Mouse (Mus musculus) embryonic facial prominence, embryonic 10.5 days (tissue): ENCODE results near the gene Farp1. TPM values are rescaled to one million over a fixed set of nuclear protein-coding genes. Genes with fewer than 3 reads are reported as not detected.
A peak's percentile ranks its signal among the peaks of the same experiment; 100 is the strongest.

Experiments
- DNase-seq: peaks from one replicate; pipeline ENCODE4 v3.0.0-alpha.2; 2017; ENCODE audit warnings: low spot score
- H3K27ac ChIP-seq: fragments of 300-500 bp; sonication (generic); replicated peaks from 2 replicates; pipeline ENCODE4 v1.5.1; 2016; ENCODE audit warnings: mild to moderate bottlenecking
- H3K27me3 ChIP-seq: fragments of 300-500 bp; sonication (generic); replicated peaks from 2 replicates; pipeline ENCODE4 v1.6.1; 2016; ENCODE audit warnings: low read depth, mild to moderate bottlenecking; ENCODE audit not compliant: poor library complexity, severe bottlenecking
- H3K36me3 ChIP-seq: fragments of 300-500 bp; sonication (generic); replicated peaks from 2 replicates; pipeline ENCODE4 v1.6.1; 2016; ENCODE audit warnings: mild to moderate bottlenecking, moderate library complexity
- H3K4me1 ChIP-seq: fragments of 300-500 bp; sonication (generic); 2 replicates; pipeline ENCODE4 v1.6.1; 2016
- H3K4me3 ChIP-seq: fragments of 300-500 bp; sonication (generic); 2 replicates; pipeline ENCODE4 v1.5.1; 2016; ENCODE audit warnings: mild to moderate bottlenecking, moderate library complexity
- H3K9me3 ChIP-seq: fragments of 300-500 bp; sonication (generic); 2 replicates; pipeline ENCODE4 v1.6.1; 2016; ENCODE audit warnings: mild to moderate bottlenecking
- WGBS: fragments of 180-500 bp; shearing (Covaris S2); methylation state at CpG from one replicate; pipeline ENCODE4 v1.1.7; 2016; 5-methylcytosine and 5-hydroxymethylcytosine counted together
- polyA plus RNA-seq: library from polyadenylated mRNA; unstranded; fragments of >200 nt; fragmentation: Nextera tagmentation; extraction: Ambion mirVana; gene quantifications from 2 replicates; pipeline ENCODE4 v1.2.1, GENCODE M21; 2016

Farp1 gene
- polyA plus RNA-seq, 1 experiment from 2014 or later, result 41.7 TPM

DNA sequence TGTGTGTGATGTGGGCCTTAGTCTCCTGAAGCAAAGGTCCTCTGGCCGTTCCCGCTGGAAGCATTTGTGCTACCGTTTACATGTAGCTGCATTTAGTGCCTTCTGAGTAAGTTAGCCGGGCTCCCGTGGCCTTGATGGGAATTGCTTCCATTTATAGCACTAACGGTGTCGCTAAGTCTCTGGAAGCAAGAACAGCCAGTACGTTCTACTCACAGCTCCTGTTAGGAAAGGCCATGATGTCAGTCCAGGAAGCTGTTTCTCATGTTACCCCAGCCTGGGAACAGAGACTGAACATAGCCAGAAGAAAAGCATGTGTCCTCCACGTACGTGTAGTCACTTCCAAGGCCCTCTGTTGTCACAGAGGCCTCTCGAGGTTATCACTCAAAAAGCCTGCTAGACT lies 190.8 kb downstream of the Farp1 start:
- Histone ChIP-seq H3K9me3 (peaks cover 7% of the 10 kb centered on the region; the same call in 1 of the 2 replicates), H3K27ac (no peak overlapping the region), H3K4me3 (no peak overlapping the region), H3K4me1 (peaks cover 4% of the 10 kb centered on the region; the same call in 1 of the 2 replicates), H3K27me3 (no peaks in the 10 kb centered on the region), H3K36me3 (peaks cover 85% of the 10 kb centered on the region)
- DNase-seq, result no peak
- WGBS, result 74% methylated on average over 11 of the region's 11 CpGs

DNA sequence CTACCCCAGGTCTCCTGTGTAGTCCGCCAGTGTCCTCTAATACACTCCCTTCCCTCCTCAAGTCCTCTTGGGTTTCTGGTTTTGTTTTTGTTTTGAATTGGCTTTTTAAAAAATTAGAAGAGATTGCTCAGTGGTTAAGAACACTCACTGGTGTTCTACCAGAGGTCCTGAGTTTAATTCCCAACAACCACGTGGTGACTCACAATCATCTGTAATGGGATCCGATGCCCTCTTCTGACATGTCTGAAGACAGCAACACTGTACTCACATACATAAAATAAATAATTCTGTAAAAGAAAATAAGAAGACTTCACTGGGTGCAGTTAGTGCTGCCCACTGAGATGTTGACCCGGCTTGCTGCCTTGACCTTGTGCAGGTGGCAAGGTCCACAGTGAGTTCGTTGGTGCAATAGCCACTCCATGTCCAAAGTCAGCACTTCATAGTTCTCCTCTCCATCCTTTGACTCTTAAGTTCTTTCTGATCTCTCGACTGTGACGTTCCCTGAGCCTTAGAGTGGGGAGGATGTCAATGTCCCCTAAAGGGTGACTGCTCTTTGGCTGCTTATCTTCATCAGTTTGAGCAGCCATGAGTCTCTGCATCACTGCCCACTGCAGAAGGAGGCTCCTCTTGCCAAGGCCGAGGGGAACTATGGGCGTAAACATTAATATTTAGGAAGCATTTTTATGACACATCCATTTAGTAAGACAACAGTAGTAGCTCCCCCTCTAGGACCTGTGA lies 194.2 kb downstream of the Farp1 start:
- WGBS, result 90% methylated on average over 9 of the region's 9 CpGs
- peaks cover 10% of the 10 kb centered on the region for H3K4me1 ChIP-seq

DNA sequence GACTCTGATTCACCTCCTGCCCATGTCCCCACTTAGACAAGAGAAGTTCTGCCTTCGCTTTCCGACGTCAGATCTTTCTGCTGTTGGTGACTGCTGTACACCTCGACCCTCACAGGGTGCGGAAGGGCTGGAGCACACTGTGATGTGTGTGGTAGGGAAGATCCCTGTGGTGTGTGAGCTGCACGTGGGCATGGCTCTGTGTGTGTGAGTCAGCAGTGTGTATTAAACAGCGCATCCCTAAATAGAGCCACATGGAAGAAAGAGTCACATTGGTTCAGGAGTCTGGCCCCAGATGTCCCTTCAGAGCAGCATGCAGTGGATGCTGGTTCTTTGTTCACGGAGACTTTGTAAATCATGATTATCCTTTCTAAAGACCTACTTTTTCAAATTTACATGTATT lies 196.2 kb downstream of the Farp1 start:
- WGBS, result 93% methylated on average over 8 of the region's 8 CpGs
- H3K36me3 ChIP-seq, result peaks cover 86% of the 10 kb centered on the region
- H3K27ac ChIP-seq, result no peak overlapping the region
- no peaks in the 10 kb centered on the region for H3K9me3 ChIP-seq
- H3K27me3 ChIP-seq, result no peaks in the 10 kb centered on the region
- H3K4me1 ChIP-seq, result peaks cover 25% of the 10 kb centered on the region
- no peak overlapping the region for H3K4me3 ChIP-seq
- no peak for DNase-seq

More for the DNA sequence above, 194.2 kb downstream of the Farp1 start:
- no peak overlapping the region for H3K4me3 ChIP-seq
- H3K9me3 ChIP-seq, result no peaks in the 10 kb centered on the region
- peaks cover 89% of the 10 kb centered on the region for H3K36me3 ChIP-seq
- H3K27me3 ChIP-seq, result no peaks in the 10 kb centered on the region
- H3K27ac ChIP-seq, result no peak overlapping the region
- no peak for DNase-seq

DNA sequence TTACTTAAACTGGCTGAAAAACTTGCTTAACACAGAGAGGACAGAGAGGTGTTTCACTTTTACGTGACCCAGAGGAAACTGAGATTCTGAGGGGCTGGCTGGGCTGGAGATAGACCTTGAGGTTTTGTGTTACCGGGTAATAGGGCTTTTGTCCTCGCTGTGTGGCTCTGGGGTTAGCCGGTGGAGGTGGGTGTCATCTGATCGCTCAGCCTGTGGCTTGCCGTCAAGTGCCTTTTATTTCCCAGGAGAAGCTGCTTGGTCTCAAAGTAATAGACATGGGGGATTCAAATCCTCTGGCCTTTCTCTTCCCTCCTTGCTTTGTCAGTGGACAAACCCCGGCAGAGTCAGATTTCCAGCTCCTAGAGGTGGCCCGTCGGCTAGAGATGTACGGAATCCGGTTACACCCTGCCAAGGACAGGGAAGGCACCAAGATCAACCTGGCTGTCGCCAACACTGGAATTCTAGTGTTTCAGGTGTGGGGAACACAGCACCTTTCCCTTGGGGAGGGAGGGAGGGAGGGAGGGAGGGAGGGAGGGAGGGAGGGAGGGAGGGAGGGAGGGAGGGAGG lies 199.8 kb downstream of the Farp1 start:
- no peak overlapping the region for H3K4me3 ChIP-seq
- H3K4me1 ChIP-seq, result peaks cover 33% of the 10 kb centered on the region
- H3K27me3 ChIP-seq, result no peaks in the 10 kb centered on the region
- peaks cover 90% of the 10 kb centered on the region for H3K36me3 ChIP-seq
- H3K9me3 ChIP-seq, result no peaks in the 10 kb centered on the region
- DNase-seq, result peak; percentile 52
- H3K27ac ChIP-seq, result peak overlapping the region; percentile 51; the same call in 1 of the 2 replicates
- WGBS, result 31% methylated on average over 12 of the region's 12 CpGs

DNA sequence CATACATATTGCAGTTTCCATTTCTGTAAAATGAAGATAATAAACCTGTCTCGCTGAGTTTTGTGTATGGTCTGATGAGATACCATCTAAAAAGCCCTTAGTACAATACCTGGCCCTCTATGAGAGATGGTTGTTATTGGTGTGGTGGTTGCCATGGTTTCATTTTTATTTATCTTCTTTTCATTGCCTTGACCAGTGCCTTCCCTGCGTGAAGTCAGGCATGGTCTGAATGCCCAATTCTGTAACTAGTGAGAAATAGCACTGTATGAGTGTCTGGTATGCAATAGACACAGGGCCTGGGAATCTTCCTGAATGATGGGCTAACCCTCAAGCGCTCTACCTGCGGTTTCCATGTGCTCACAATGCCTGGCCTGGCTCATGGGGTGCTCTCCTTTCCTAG lies 201.7 kb downstream of the Farp1 start:
- Histone ChIP-seq H3K9me3 (no peaks in the 10 kb centered on the region), H3K27me3 (no peaks in the 10 kb centered on the region), H3K4me3 (no peak overlapping the region), H3K4me1 (peaks cover 33% of the 10 kb centered on the region), H3K27ac (no peak overlapping the region), H3K36me3 (peaks cover 95% of the 10 kb centered on the region)
- DNase-seq, result no peak
- 93% methylated on average over 4 of the region's 4 CpGs for WGBS

DNA sequence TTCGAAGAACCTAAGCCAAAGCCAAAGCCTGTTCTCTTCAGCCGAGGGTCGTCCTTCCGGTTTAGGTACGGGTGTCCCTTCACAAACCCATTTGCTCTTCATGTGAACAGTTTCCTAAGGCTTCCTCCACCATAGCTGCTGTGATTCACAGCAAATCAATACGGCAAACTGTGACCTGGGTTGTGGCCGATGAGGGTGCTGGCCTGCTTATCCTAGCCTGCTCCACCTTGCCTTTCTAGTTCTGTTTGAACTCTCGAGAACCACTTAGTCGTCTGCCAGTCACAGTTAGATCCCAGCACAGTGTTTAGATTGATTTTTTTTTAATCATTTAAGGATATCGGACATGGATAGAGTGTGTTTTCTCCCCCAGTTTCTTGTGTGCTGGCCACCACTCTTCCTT lies 203.7 kb downstream of the Farp1 start:
- peaks cover 95% of the 10 kb centered on the region for H3K36me3 ChIP-seq
- DNase-seq, result no peak
- H3K27ac ChIP-seq, result no peak overlapping the region
- peaks cover 32% of the 10 kb centered on the region for H3K4me1 ChIP-seq
- no peaks in the 10 kb centered on the region for H3K27me3 ChIP-seq
- no peak overlapping the region for H3K4me3 ChIP-seq
- H3K9me3 ChIP-seq, result no peaks in the 10 kb centered on the region
- 92% methylated on average over 10 of the region's 10 CpGs for WGBS

DNA sequence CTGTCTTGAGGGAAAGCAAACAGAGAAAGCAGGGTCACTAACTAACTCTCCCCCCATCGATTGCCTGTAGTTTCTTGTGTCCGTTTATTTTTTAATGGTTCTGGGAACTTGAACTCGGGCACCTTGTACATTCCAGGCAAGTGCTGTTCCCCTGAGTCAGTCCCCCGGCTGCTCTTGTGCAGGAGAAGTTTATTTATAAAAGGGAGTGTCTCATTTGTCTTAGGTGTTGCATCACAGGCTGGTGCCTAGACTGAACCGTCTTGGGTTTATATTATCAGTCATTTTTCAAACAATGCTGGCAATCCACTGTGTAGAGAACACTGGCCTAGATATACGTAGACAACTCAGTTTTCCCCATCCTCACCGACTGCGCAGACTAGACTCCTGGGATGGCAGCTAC lies 204.4 kb downstream of the Farp1 start:
- Histone ChIP-seq H3K27ac (no peak overlapping the region), H3K4me1 (peaks cover 25% of the 10 kb centered on the region), H3K4me3 (no peak overlapping the region), H3K36me3 (peaks cover 95% of the 10 kb centered on the region), H3K27me3 (no peaks in the 10 kb centered on the region), H3K9me3 (no peaks in the 10 kb centered on the region)
- WGBS, result 85% methylated on average over 8 of the region's 8 CpGs
- DNase-seq, result no peak

DNA sequence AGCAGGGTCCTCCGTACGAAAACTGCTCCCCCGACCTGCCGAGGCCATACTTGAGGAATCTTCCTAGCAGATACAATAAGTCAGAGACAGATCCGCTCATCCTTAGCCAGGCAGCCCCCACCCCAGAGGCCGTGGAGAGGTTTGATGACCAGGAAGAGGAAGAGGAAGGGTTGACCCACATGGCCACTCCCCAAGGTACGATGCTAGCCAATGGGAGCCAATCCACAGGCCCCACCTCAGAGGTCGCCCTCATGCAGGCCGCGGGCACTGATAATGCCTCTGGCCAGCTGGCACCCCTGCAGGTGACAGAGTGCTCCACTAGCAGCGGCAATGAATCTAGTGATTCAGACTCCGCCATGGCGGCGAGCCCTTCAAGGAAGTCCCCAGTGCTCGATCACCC lies 209.1 kb downstream of the Farp1 start:
- no peak overlapping the region for H3K27ac ChIP-seq
- 94% methylated on average over 15 of the region's 15 CpGs for WGBS
- no peak for DNase-seq
- peaks cover 70% of the 10 kb centered on the region for H3K36me3 ChIP-seq
- no peak overlapping the region for H3K4me3 ChIP-seq
- H3K4me1 ChIP-seq, result peaks cover 34% of the 10 kb centered on the region
- H3K9me3 ChIP-seq, result no peaks in the 10 kb centered on the region
- H3K27me3 ChIP-seq, result no peaks in the 10 kb centered on the region

DNA sequence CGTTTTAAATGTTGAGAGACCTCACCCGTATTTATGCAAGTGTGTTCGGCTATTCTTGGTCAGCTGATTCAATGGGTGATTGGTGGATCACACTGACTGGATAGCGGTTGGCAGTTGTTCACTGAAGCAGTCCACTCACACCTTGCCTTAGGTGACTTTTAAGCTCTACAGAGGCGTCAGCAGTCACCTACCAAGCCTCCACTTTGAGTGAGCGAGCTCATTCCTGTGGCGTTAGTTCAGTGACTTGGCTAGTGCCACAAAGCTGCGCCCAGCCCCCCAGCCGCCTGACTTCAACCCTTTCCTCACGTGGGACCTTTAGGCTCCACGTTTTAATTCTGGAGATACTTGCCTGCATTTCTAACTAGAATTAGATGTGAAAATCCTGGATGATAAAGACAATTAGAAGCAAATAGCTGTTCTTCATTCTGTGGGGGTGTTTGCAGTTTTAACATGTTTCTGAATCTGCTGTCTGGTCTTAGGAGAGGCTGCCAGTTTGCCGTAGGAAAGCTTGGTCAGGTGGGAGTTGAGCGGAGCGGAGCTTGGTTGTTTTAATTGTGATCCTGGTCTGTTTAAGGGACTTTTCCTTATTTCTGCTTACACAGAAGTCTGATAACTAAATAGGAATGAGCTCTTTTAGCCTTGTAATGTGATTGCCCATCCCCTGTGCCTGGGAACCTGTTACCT lies 211.2 kb downstream of the Farp1 start:
- Histone ChIP-seq H3K4me1 (peaks cover 40% of the 10 kb centered on the region), H3K27me3 (no peaks in the 10 kb centered on the region), H3K27ac (peak overlapping the region; percentile 78; the same call in 1 of the 2 replicates), H3K9me3 (no peaks in the 10 kb centered on the region), H3K36me3 (peaks cover 69% of the 10 kb centered on the region), H3K4me3 (no peak overlapping the region)
- WGBS, result 82% methylated on average over 14 of the region's 14 CpGs
- no peak for DNase-seq

DNA sequence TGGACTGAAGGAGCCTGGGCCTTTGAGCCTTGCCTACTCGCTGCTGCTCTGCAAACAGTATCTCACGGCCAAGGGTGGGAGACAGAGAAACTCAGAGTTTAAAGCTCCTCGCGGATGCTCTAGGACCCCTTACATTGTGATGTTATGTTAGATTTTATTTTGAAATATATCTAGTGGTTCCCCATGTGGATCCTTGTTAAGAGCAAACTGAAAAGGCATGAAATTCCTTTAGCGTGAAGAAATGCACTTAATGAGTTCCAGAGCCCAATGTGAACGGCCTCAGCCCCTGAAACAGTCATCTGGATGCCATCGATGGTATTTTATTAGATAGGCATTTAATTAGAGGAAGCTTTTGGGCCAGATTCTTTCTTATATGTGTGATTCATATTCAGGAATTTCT lies 212.3 kb downstream of the Farp1 start:
- no peaks in the 10 kb centered on the region for H3K9me3 ChIP-seq
- no peaks in the 10 kb centered on the region for H3K27me3 ChIP-seq
- DNase-seq, result peak; percentile 48
- 42% methylated on average over 7 of the region's 7 CpGs for WGBS
- H3K27ac ChIP-seq, result peak overlapping the region; percentile 78
- H3K4me1 ChIP-seq, result peaks cover 40% of the 10 kb centered on the region
- peaks cover 63% of the 10 kb centered on the region for H3K36me3 ChIP-seq
- no peak overlapping the region for H3K4me3 ChIP-seq

DNA sequence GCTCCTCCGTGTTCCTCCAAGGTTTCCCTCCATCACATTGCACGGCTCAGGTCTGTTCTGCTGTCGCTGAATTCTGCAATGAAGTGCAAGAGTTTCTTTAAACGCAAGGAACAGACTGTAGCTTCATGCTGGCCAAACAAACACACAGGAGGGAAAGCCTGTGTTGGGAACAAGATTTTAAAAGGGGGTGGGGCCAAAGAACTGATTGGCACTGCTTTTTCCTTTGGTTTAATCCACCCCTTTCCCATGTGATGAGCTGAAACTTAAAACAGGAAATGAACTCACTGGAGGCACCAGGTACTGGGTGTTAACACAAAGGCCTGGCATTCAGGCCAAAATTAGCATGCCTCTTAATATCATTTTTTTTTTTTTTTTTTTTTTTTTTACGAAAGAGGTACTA lies 213.3 kb downstream of the Farp1 start:
- no peaks in the 10 kb centered on the region for H3K9me3 ChIP-seq
- H3K27me3 ChIP-seq, result no peaks in the 10 kb centered on the region
- H3K4me3 ChIP-seq, result no peak overlapping the region
- peaks cover 63% of the 10 kb centered on the region for H3K36me3 ChIP-seq
- peak overlapping the region; percentile 75 for H3K27ac ChIP-seq
- no peak for DNase-seq
- peaks cover 40% of the 10 kb centered on the region for H3K4me1 ChIP-seq
- WGBS, result 82% methylated on average over 5 of the region's 5 CpGs

DNA sequence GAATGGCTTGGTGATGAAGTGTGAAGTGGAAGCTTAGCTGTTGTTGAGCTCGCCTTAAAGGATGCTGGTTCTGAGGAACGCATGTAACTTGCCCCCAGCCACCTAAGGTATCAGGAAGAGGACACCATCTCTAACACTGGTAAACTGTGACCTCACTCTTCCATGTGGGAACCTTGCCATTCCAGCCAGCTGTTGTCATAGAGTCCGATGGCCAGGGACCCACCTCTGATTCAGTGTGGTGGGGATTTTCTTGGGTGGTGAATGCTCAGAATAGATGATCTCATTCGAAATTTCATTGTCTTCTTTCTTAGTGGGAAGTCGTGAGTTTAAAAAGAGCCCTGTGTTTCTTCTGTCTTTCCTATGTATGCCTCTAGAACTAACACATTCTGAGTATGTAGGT lies 216.1 kb downstream of the Farp1 start:
- DNase-seq, result no peak
- Histone ChIP-seq H3K27ac (no peak overlapping the region), H3K4me1 (peaks cover 36% of the 10 kb centered on the region), H3K36me3 (peaks cover 63% of the 10 kb centered on the region), H3K4me3 (no peak overlapping the region), H3K9me3 (no peaks in the 10 kb centered on the region), H3K27me3 (no peaks in the 10 kb centered on the region)
- 89% methylated on average over 5 of the region's 5 CpGs for WGBS

DNA sequence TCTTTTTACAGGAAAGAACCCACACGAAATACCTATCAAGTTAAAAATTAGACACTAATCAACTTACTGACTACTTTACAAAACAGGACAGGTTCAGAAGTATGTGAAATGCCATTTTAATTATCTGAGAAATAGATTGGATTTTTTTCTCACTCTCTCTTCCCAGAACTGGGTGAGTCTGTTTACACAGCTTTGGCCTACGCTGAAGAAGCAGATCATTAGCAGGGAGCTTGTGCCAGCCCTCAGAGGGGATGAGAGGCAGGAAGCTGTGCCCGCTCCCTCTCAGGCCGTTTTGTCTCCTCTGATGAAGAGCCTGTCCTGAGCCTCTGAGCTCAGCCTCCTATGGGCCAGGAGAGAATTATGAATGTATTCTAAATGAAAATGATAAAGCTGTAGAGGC lies 216.7 kb downstream of the Farp1 start:
- 79% methylated on average over 4 of the region's 4 CpGs for WGBS
- no peak for DNase-seq
- Histone ChIP-seq H3K27me3 (no peaks in the 10 kb centered on the region), H3K4me3 (no peak overlapping the region), H3K27ac (no peak overlapping the region), H3K9me3 (no peaks in the 10 kb centered on the region), H3K4me1 (peaks cover 30% of the 10 kb centered on the region), H3K36me3 (peaks cover 67% of the 10 kb centered on the region)
